Mouse (Mus musculus): ENCODE results near the gene Klf14. TPM values are rescaled to one million over a fixed set of nuclear protein-coding genes. Genes with fewer than 3 reads are reported as not detected.

Gene Klf14
- polyA plus RNA-seq, 1 experiment = not detected

DNA sequence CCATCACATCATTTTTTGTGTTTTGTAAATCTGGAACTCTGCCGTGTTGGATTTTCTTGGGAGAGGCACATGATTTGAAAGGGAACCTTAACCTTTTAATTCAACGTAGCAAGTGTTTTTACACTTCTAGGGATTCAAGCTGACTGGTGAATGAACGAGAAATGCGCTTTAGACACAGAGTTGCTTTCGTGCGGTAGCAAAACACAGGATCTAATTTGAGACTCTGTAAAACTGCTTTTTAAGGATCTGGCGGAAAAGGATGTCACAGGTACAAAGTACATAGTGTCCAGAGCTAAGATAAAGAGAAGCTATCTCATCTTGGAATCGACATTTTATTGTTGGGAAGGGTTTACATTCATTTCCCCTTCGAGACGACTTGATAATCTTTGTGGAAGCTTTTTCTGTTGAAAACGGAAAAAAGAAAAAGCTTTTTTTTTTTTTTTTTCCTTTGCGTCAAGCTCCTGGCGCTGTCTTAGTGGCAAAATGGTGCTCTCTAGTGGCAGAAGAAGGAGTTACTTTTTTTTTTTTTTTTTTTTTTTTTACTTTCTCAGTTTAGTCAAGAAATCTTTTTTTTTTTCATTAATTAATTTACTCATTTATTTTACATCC, 23.6 kb upstream of the Klf14 start:
- no peaks in the 10 kb centered on the region for H3K36me3 ChIP-seq (ENCODE audit: control insufficient read depth, insufficient read depth)
- no peak overlapping the region for H3K4me3 ChIP-seq
- TF ChIP-seq REST (IDR thresholded peaks at IDR 0.05; ENCODE audit: insufficient read depth, insufficient read length) (no peak), MYOG (IDR thresholded peaks at IDR 0.05; ENCODE audit: control insufficient read depth in 1 of 3, insufficient read depth in 1 of 3, insufficient read length in 2 of 3, low read depth in 2 of 3) (no peak), CEBPB (IDR thresholded peaks at IDR 0.05; ENCODE audit: insufficient read depth, poor library complexity, severe bottlenecking) (no peak), USF1 (IDR thresholded peaks at IDR 0.05; ENCODE audit: low read depth) (no peak), MYOD1 (IDR thresholded peaks at IDR 0.05; ENCODE audit: control insufficient read depth in 1 of 3, insufficient read length in 2 of 3, low read depth in 2 of 3) (no peak), TCF3 (IDR thresholded peaks at IDR 0.05; ENCODE audit: insufficient read length, low read depth) (no peak), SRF (IDR thresholded peaks at IDR 0.05; ENCODE audit: control insufficient read depth, insufficient read length, low read depth) (no peak), MAX (IDR thresholded peaks at IDR 0.05; ENCODE audit: low read depth) (no peak), POLR2A (IDR thresholded peaks at IDR 0.05; ENCODE audit: insufficient read length, low read depth) (no peak), E2F4 (IDR thresholded peaks at IDR 0.05; ENCODE audit: insufficient read depth) (no peak), TCF12 (IDR thresholded peaks at IDR 0.05; ENCODE audit: insufficient read depth, poor library complexity, severe bottlenecking) (no peak), POLR2AphosphoS2 (IDR thresholded peaks at IDR 0.05; ENCODE audit: insufficient read length, low read depth) (no peak)
- H3K79me2 ChIP-seq (ENCODE audit: control insufficient read depth, insufficient read depth) = no peaks in the 10 kb centered on the region
- H3K4me2 ChIP-seq (ENCODE audit: low read depth) = peak overlapping the region; percentile 79
- no peaks in the 10 kb centered on the region for H3K27me3 ChIP-seq (ENCODE audit: control insufficient read depth, insufficient read depth, insufficient read length)
- H3ac ChIP-seq (ENCODE audit: control insufficient read depth, insufficient read length) = no peak overlapping the region

GRCm38 (mm10) chr6:30981351-30981750, 22.5 kb upstream of the Klf14 start:
- no peak for TF ChIP-seq POLR2AphosphoS2 (IDR thresholded peaks at IDR 0.05; ENCODE audit: insufficient read length, low read depth)
- TF ChIP-seq MYOG (IDR thresholded peaks at IDR 0.05; ENCODE audit: control insufficient read depth in 1 of 3, insufficient read depth in 1 of 3, insufficient read length in 2 of 3, low read depth in 2 of 3) = no peak
- no peak for TF ChIP-seq MAX (IDR thresholded peaks at IDR 0.05; ENCODE audit: low read depth)
- TF ChIP-seq MYOD1 (IDR thresholded peaks at IDR 0.05; ENCODE audit: control insufficient read depth in 1 of 3, insufficient read length in 2 of 3, low read depth in 2 of 3) = no peak
- TF ChIP-seq USF1 (IDR thresholded peaks at IDR 0.05; ENCODE audit: low read depth) = no peak
- no peak for TF ChIP-seq POLR2A (IDR thresholded peaks at IDR 0.05; ENCODE audit: insufficient read length, low read depth)
- no peak for TF ChIP-seq TCF3 (IDR thresholded peaks at IDR 0.05; ENCODE audit: insufficient read length, low read depth)
- Histone ChIP-seq H3K27me3 (ENCODE audit: control insufficient read depth, insufficient read depth, insufficient read length) (no peaks in the 10 kb centered on the region), H3ac (ENCODE audit: control insufficient read depth, insufficient read length) (no peak overlapping the region), H3K79me2 (ENCODE audit: control insufficient read depth, insufficient read depth) (no peaks in the 10 kb centered on the region), H3K36me3 (ENCODE audit: control insufficient read depth, insufficient read depth) (no peaks in the 10 kb centered on the region), H3K4me2 (ENCODE audit: low read depth) (no peak overlapping the region), H3K4me3 (no peak overlapping the region)

DNA sequence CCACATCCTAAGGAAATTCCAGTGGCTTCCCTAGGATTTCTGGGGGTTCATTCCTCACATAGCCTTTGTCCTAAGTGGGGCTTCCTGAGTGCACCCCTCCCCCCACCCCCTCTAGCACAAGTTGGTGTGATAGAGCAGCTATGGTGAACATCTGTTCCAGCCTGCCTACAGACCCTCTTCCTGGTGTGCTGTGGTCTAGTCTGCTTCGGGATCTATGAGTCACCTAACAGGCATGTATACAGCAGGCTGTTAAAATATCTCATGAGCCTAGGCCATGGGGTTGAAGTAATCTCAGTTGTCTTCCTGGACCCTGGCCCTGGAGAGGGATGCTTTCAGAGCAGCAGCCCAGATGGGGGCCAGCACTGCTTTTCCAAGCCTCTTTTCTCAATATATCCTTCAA, 19.7 kb upstream of the Klf14 start:
- TF ChIP-seq E2F4 (IDR thresholded peaks at IDR 0.05; ENCODE audit: insufficient read depth) (no peak), MYOD1 (IDR thresholded peaks at IDR 0.05; ENCODE audit: control insufficient read depth in 1 of 3, insufficient read length in 2 of 3, low read depth in 2 of 3) (peak in 2 of 3 experiments; percentile 41 to 54), MYOG (IDR thresholded peaks at IDR 0.05; ENCODE audit: control insufficient read depth in 1 of 3, insufficient read depth in 1 of 3, insufficient read length in 2 of 3, low read depth in 2 of 3) (peak in 1 of 3 experiments; percentile 15)
- no peak overlapping the region for H3K4me3 ChIP-seq

GRCm38 (mm10) chr6:30972121-30972520, 13.2 kb upstream of the Klf14 start:
- TF ChIP-seq USF1 (IDR thresholded peaks at IDR 0.05; ENCODE audit: low read depth) (no peak), TCF12 (IDR thresholded peaks at IDR 0.05; ENCODE audit: insufficient read depth, poor library complexity, severe bottlenecking) (no peak), SRF (IDR thresholded peaks at IDR 0.05; ENCODE audit: control insufficient read depth, insufficient read length, low read depth) (no peak), MYOG (IDR thresholded peaks at IDR 0.05; ENCODE audit: control insufficient read depth in 1 of 3, insufficient read depth in 1 of 3, insufficient read length in 2 of 3, low read depth in 2 of 3) (no peak), E2F4 (IDR thresholded peaks at IDR 0.05; ENCODE audit: insufficient read depth) (no peak)
- Histone ChIP-seq H3ac (ENCODE audit: control insufficient read depth, insufficient read length) (no peak overlapping the region), H3K4me2 (ENCODE audit: low read depth) (no peak overlapping the region), H3K79me2 (ENCODE audit: control insufficient read depth, insufficient read depth) (no peaks in the 10 kb centered on the region), H3K27me3 (ENCODE audit: control insufficient read depth, insufficient read depth, insufficient read length) (peaks cover 6% of the 10 kb centered on the region), H3K4me3 (no peak overlapping the region), H3K36me3 (ENCODE audit: control insufficient read depth, insufficient read depth) (no peaks in the 10 kb centered on the region)

More for the DNA sequence above, 19.7 kb upstream of the Klf14 start:
- H3K79me2 ChIP-seq (ENCODE audit: control insufficient read depth, insufficient read depth) = no peaks in the 10 kb centered on the region
- H3ac ChIP-seq (ENCODE audit: control insufficient read depth, insufficient read length) = no peak overlapping the region
- H3K4me2 ChIP-seq (ENCODE audit: low read depth) = no peak overlapping the region
- no peaks in the 10 kb centered on the region for H3K36me3 ChIP-seq (ENCODE audit: control insufficient read depth, insufficient read depth)
- H3K27me3 ChIP-seq (ENCODE audit: control insufficient read depth, insufficient read depth, insufficient read length) = no peaks in the 10 kb centered on the region

DNA sequence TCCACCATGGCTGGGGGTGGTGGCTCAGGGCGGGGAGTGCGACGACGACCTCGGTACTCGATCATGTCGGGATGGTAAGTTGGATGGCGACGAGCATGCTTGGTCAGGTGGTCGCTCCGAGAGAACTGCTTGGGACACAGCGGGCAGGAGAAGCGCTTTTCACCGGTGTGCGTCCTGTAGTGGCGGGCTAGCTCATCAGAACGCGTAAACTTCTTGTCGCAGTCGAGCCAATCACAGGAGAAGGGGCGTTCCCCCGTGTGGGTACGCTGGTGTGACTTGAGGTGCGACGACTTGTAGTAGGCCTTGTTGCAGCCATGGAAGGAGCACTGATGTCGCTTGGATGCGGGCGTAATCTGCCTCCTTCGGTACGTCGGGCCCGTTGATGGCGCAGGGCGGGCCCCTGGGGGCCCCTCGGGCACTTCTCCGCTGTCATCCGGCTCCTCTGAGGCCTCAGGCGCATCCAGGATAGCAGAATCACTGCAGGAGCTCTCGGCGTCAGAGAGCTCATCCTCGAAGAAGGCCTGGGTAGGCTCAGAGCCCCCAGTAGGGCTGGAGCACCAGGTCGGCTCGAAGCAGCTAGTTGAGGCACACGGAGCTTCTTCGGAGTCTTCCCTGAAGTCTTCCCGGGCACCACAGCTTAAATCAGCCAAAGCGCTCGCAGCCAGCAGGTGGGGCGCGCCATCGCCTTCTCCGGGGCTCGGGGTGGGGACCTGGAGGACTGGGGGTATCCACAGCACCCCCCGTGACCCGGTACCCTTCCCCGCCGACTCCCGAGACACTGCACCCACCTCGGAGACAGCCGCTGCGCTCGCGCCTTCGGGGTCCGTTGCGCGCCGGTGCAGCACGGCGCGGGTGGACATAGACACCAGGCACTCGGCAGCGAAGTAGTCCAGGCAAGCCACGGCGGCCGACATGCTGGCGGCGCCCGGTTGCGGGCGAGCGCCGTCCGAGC, 818 bp downstream of the Klf14 start:
- no peak for TF ChIP-seq USF1 (IDR thresholded peaks at IDR 0.05; ENCODE audit: low read depth)
- no peak for TF ChIP-seq TCF12 (IDR thresholded peaks at IDR 0.05; ENCODE audit: insufficient read depth, poor library complexity, severe bottlenecking)
- TF ChIP-seq E2F4 (IDR thresholded peaks at IDR 0.05; ENCODE audit: insufficient read depth) = no peak
- TF ChIP-seq MYOD1 (IDR thresholded peaks at IDR 0.05; ENCODE audit: control insufficient read depth in 1 of 3, insufficient read length in 2 of 3, low read depth in 2 of 3) = no peak
- no peak for TF ChIP-seq CEBPB (IDR thresholded peaks at IDR 0.05; ENCODE audit: insufficient read depth, poor library complexity, severe bottlenecking)
- no peak for TF ChIP-seq MAX (IDR thresholded peaks at IDR 0.05; ENCODE audit: low read depth)
- TF ChIP-seq SRF (IDR thresholded peaks at IDR 0.05; ENCODE audit: control insufficient read depth, insufficient read length, low read depth) = no peak
- TF ChIP-seq REST (IDR thresholded peaks at IDR 0.05; ENCODE audit: insufficient read depth, insufficient read length) = no peak
- no peak for TF ChIP-seq POLR2A (IDR thresholded peaks at IDR 0.05; ENCODE audit: insufficient read length, low read depth)
- TF ChIP-seq MYOG (IDR thresholded peaks at IDR 0.05; ENCODE audit: control insufficient read depth in 1 of 3, insufficient read depth in 1 of 3, insufficient read length in 2 of 3, low read depth in 2 of 3) = no peak
- TF ChIP-seq TCF3 (IDR thresholded peaks at IDR 0.05; ENCODE audit: insufficient read length, low read depth) = no peak
- TF ChIP-seq POLR2AphosphoS2 (IDR thresholded peaks at IDR 0.05; ENCODE audit: insufficient read length, low read depth) = no peak
- Histone ChIP-seq H3K27me3 (ENCODE audit: control insufficient read depth, insufficient read depth, insufficient read length) (peaks cover 5% of the 10 kb centered on the region), H3K4me2 (ENCODE audit: low read depth) (no peak overlapping the region), H3K79me2 (ENCODE audit: control insufficient read depth, insufficient read depth) (no peaks in the 10 kb centered on the region), H3K4me3 (no peak overlapping the region), H3ac (ENCODE audit: control insufficient read depth, insufficient read length) (no peak overlapping the region), H3K36me3 (ENCODE audit: control insufficient read depth, insufficient read depth) (no peaks in the 10 kb centered on the region)

Data from myocyte (in vitro differentiated cells).